Comparison of ENCODE assay signal across 19 mouse cellular contexts in the genomic region with DNA sequence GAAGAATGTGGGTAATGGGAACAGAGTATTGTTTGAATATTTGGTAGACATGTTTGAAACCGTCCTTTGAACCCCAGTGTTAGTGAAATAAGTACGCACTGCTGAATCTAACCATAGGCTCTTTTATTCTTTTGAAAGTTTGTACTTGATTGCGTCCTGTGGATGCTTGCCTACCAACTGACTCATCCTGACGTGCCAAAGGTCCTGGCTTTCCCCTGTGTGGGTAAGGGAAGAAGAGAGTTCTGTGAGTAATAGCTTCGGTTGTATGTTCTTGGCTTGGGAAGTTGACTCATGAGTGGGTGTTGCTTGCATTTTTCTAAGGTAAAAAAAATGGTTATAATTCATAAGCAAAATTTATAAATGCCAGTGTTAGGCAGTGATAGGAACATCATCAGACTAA. TPM values are rescaled to one million over a fixed set of nuclear protein-coding genes. Genes with fewer than 3 reads are reported as not detected.
A peak's percentile ranks its signal among the peaks of the same experiment; 100 is the strongest.
DNase-seq lines count a peak whose midpoint lies in the region; TF ChIP-seq lines count a peak whose summit lies in the region.
"Had no signal": no experiment of that assay in that cellular context is flagged by ENCODE, and none has a peak within 500 bp of the region (broad histone marks: within the 10 kb centered on the region; RNA-seq: fewer than 3 reads in every experiment).

No protein-coding gene starts in this region.

- no peak for TF ChIP-seq POLR2A in myocyte (IDR thresholded peaks at IDR 0.05; ENCODE audit: insufficient read length, low read depth)

- DNase-seq in adrenal gland, adult (ENCODE audit: inconsistent age in 2 of 2, low spot score in 1 of 2) = peak; percentile 64 to 66
- no peak for DNase-seq in adrenal gland, adult 8-10 months
- peak; percentile 46 for DNase-seq in 3134 (ENCODE audit: extremely low read depth, insufficient read length, low spot score)
- DNase-seq in NIH3T3 (ENCODE audit: low read depth) = peak; percentile 86
- no peak for DNase-seq in spleen, postnatal 36 days (ENCODE audit: low spot score in 2 of 2)
- no peak for DNase-seq in embryo, embryonic 9.5 days (ENCODE audit: extremely low spot score)
- DNase-seq: cerebellum, adult 18-20 months; cerebellum, adult 9-11 months; cerebellum, postnatal 36 days; gastrocnemius, adult 2 months; gastrocnemius, postnatal 25 days; heart, postnatal 36 days; kidney, adult 8-10 months had no signal

- no peak overlapping the region for H3K4me3 ChIP-seq in myocyte
- H3K4me3 ChIP-seq: embryonic facial prominence, embryonic 10.5 days; forebrain, embryonic 10.5 days; gastrocnemius, adult 2 months; heart, embryonic 13.5 days; hindbrain, embryonic 15.5 days had no signal

- H3K36me3 ChIP-seq in myocyte (ENCODE audit: control insufficient read depth, insufficient read depth) = no peaks in the 10 kb centered on the region

- H3ac ChIP-seq in myocyte (ENCODE audit: control insufficient read depth, insufficient read length) = no peak overlapping the region

- H3K27me3 ChIP-seq in myocyte (ENCODE audit: control insufficient read depth, insufficient read depth, insufficient read length) = no peaks in the 10 kb centered on the region
- H3K27me3 ChIP-seq: heart, embryonic 13.5 days; hindbrain, embryonic 15.5 days had no signal

- H3K79me2 ChIP-seq in myocyte (ENCODE audit: control insufficient read depth, insufficient read depth) = no peaks in the 10 kb centered on the region

- H3K4me2 ChIP-seq in myocyte (ENCODE audit: low read depth) = peak overlapping the region; percentile 57
- H3K4me2 ChIP-seq: heart, embryonic 13.5 days; hindbrain, embryonic 15.5 days had no signal

TF ChIP-seq in myocyte, 11 proteins besides CTCF, POLR2A, EP300 and RAD21:
- TF ChIP-seq SRF (IDR thresholded peaks at IDR 0.05; ENCODE audit: control insufficient read depth, insufficient read length, low read depth) = no peak
- 0 out of 2 replicates have a peak, but pooled peaks have one; percentile 28 for TF ChIP-seq CEBPB (IDR thresholded peaks at IDR 0.05; ENCODE audit: insufficient read depth, poor library complexity, severe bottlenecking)

RNA-seq across cellular contexts. Expression of gene Rtl1, which starts 26.8 kb away (rescaled TPM):
- 1 to 10 TPM; 3.1 to 5.6 (median 4.7) TPM for total RNA-seq in adrenal gland, adult 8-10 months (2022)
- polyA plus RNA-seq in myocyte (2012; fragmentation: generic; extraction: Trizol) = not detected
- total RNA-seq: gastrocnemius, adult 2 months; gastrocnemius, postnatal 25 days; granulocyte monocyte progenitor cell, adult 5-6 weeks had no signal

Comparison
In these comparisons a context has a peak if more than half of its experiments do, and no peak if none do; other contexts are left out.
1. DNase-seq: peak in adrenal gland, adult (2 of 2), 3134 (single experiment) and NIH3T3 (single experiment); none in adrenal gland, adult 8-10 months (single experiment), spleen, postnatal 36 days (0 of 2) and embryo, embryonic 9.5 days (single experiment).